In genomic region chr5:121711174-121711927, GRCm38 (mm10) we compare ENCODE assay signal across 8 mouse cellular contexts. TPM values are rescaled to one million over a fixed set of nuclear protein-coding genes. Genes with fewer than 3 reads are reported as not detected.
A peak's percentile ranks its signal among the peaks of the same experiment; 100 is the strongest.
DNase-seq lines count a peak whose midpoint lies in the region; ATAC-seq and TF ChIP-seq lines count a peak whose summit lies in the region.

TSS of gene Atxn2 (plus strand) at chr5:121711337.

- no peak for TF ChIP-seq CTCF in C2C12 (IDR thresholded peaks at IDR 0.05; ENCODE audit: control insufficient read depth, insufficient read depth, insufficient read length)

- H3K79me2 ChIP-seq in C2C12 (ENCODE audit: control insufficient read depth, insufficient read depth), result peaks cover 45% of the 10 kb centered on the region

- no peaks in the 10 kb centered on the region for H3K36me3 ChIP-seq in C2C12 (ENCODE audit: control insufficient read depth, insufficient read depth)
- H3K36me3 ChIP-seq in heart, embryonic 11.5 days (ENCODE audit: control insufficient read depth, insufficient read depth, low read length), result no peaks in the 10 kb centered on the region
- H3K36me3 ChIP-seq in kidney, embryonic 16.5 days (ENCODE audit: insufficient read depth, low read length), result no peaks in the 10 kb centered on the region

- peak; percentile 76 for ATAC-seq in erythroblast, adult 5-6 weeks (replicated peaks; ENCODE audit: low FRiP score, poor library complexity, severe bottlenecking)
- peak; percentile 75 for ATAC-seq in heart, embryonic 11.5 days (replicated peaks; ENCODE audit: insufficient number of reproducible peaks, low FRiP score, low TSS enrichment)
- ATAC-seq in kidney, embryonic 16.5 days (ENCODE audit: low FRiP score, low TSS enrichment), result peak; percentile 83

- H3K4me2 ChIP-seq in heart, embryonic 11.5 days, result peak within 1 kb of the TSS; percentile 83
- peak within 1 kb of the TSS; percentile 88 for H3K4me2 ChIP-seq in kidney, embryonic 16.5 days (replicated peaks; ENCODE audit: low read depth, low read length)

- no peaks in the 10 kb centered on the region for H3K27me3 ChIP-seq in C2C12 (ENCODE audit: control insufficient read depth, insufficient read depth, insufficient read length)
- no peaks in the 10 kb centered on the region for H3K27me3 ChIP-seq in heart, embryonic 11.5 days (ENCODE audit: control insufficient read depth, insufficient read depth, low read length)
- no peaks in the 10 kb centered on the region for H3K27me3 ChIP-seq in kidney, embryonic 16.5 days (ENCODE audit: insufficient read depth, low read length)

- peaks cover 15% of the 10 kb centered on the region for H3K4me1 ChIP-seq in heart, embryonic 11.5 days (ENCODE audit: control insufficient read depth, insufficient read depth, low read length)
- H3K4me1 ChIP-seq in kidney, embryonic 16.5 days (ENCODE audit: insufficient read depth, low read length), result peaks cover 31% of the 10 kb centered on the region

- peak within 1 kb of the TSS; percentile 71 for H3K4me3 ChIP-seq in C2C12 (ENCODE audit: insufficient read depth, poor library complexity, severe bottlenecking)
- peak within 1 kb of the TSS; percentile 99 for H3K4me3 ChIP-seq in heart, embryonic 11.5 days (ENCODE audit: low read depth, low read length)
- H3K4me3 ChIP-seq in kidney, embryonic 16.5 days (ENCODE audit: low read length), result peak within 1 kb of the TSS; percentile 99

- peak within 1 kb of the TSS; percentile 96 for H3K9ac ChIP-seq in heart, embryonic 11.5 days (ENCODE audit: low read depth, low read length)
- peak within 1 kb of the TSS; percentile 98 for H3K9ac ChIP-seq in kidney, embryonic 16.5 days (replicated peaks; ENCODE audit: low read length)

- peak; percentile 91 for DNase-seq in brain, adult 2 months (ENCODE audit: low read depth, low spot score)
- peak; percentile 87 for DNase-seq in liver
- peak; percentile 29 to 77 for DNase-seq in monocyte, adult 2 months (ENCODE audit: low read depth in 1 of 2, low spot score in 2 of 2)
- DNase-seq in spleen, postnatal 14 days (ENCODE audit: low spot score in 2 of 2), result peak; percentile 64 to 74

- H3ac ChIP-seq in C2C12 (ENCODE audit: control insufficient read depth, insufficient read length, low read depth), result peak within 1 kb of the TSS; percentile 88

- H3K27ac ChIP-seq in heart, embryonic 11.5 days (ENCODE audit: low read depth, low read length), result peak within 1 kb of the TSS; percentile 99
- peak within 1 kb of the TSS; percentile 96 for H3K27ac ChIP-seq in kidney, embryonic 16.5 days (ENCODE audit: low read length)

- H3K9me3 ChIP-seq in heart, embryonic 11.5 days (replicated peaks; ENCODE audit: control insufficient read depth, low read length), result no peaks in the 10 kb centered on the region
- no peaks in the 10 kb centered on the region for H3K9me3 ChIP-seq in kidney, embryonic 16.5 days (ENCODE audit: low read length)

- 0% methylated on average over 48 of the region's 103 CpGs for WGBS in heart, embryonic 11.5 days (ENCODE audit: insufficient replicate concordance)
- WGBS in kidney, embryonic 16.5 days, result under 1% methylated on average over 67 of the region's 103 CpGs

- H3K79me3 ChIP-seq in C2C12 (ENCODE audit: low read depth), result peaks cover 42% of the 10 kb centered on the region

TF ChIP-seq in C2C12, 6 proteins besides CTCF, POLR2A, EP300 and RAD21:
- TF ChIP-seq FOSL1 (IDR thresholded peaks at IDR 0.05; ENCODE audit: insufficient read depth, low read length, poor library complexity, severe bottlenecking), result no peak
- no peak for TF ChIP-seq MYOD1 (IDR thresholded peaks at IDR 0.05; ENCODE audit: control insufficient read depth, insufficient read length, low read depth)
- no peak for TF ChIP-seq CEBPB (IDR thresholded peaks at IDR 0.05; ENCODE audit: low read depth)
- peak; percentile 71 for TF ChIP-seq USF1 (IDR thresholded peaks at IDR 0.05; ENCODE audit: low read depth)
- no peak for TF ChIP-seq MYOG (IDR thresholded peaks at IDR 0.05; ENCODE audit: control insufficient read depth, extremely low read depth, insufficient read length)
- TF ChIP-seq MAX (IDR thresholded peaks at IDR 0.05), result peak; percentile 12

RNA-seq across cellular contexts. Expression of gene Atxn2, which starts in this region (rescaled TPM):
- 69.9 TPM for polyA plus RNA-seq in C2C12 (2012; fragmentation: generic; extraction: Trizol)
- total RNA-seq in erythroblast, adult 5-6 weeks (2015; ENCODE audit: low replicate concordance), result 97.4 and 97.8 TPM in 2 replicates
- total RNA-seq in erythroblast, adult 5-6 weeks (2017; ENCODE audit: low replicate concordance), result 166 and 169 TPM in 2 replicates
- 76.9 and 80.6 TPM in 2 replicates for polyA plus RNA-seq in heart, embryonic 11.5 days (2014; fragmentation: Nextera tagmentation; extraction: Ambion mirVana)
- 38.9 and 56.5 TPM in 2 replicates for polyA plus RNA-seq in kidney, embryonic 16.5 days (2015; fragmentation: Nextera tagmentation; extraction: Ambion mirVana)

Comparison
In these comparisons a context has a peak if more than half of its experiments do, and no peak if none do; other contexts are left out.
1. Peak in every context shown above with its lines: DNase-seq, ATAC-seq, H3K4me3 ChIP-seq and H3K27ac ChIP-seq.